Mouse (Mus musculus): ENCODE measurements around the gene Nrde2.

Nrde2 gene

DNA sequence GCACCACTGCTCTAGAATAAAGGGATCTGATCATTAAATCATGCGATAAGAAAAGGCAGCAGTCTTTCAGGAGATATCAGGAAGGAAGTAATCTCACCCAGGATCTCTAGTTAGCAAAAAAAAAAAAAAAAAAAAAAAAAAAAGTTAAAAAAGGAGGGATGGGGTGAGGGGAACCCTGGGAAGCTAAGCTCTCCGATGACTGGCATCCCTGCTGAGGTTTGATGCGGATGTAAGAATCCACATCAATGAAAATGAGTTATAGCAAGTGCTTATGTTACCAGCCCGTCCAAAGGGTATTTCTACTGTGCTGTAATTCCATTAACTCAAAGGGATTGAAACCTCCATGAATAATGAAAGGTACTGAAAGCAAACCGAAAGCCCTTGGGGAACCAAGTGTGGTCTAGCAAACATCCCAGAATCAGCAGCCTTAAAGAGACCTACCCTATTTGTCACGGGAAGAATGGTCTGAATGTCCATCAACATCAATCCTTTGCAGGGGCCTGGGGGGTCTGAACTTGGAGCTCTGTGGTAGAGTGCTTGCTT, 19.5 kb upstream of the Nrde2 start:
- DNase-seq: no peak

DNA sequence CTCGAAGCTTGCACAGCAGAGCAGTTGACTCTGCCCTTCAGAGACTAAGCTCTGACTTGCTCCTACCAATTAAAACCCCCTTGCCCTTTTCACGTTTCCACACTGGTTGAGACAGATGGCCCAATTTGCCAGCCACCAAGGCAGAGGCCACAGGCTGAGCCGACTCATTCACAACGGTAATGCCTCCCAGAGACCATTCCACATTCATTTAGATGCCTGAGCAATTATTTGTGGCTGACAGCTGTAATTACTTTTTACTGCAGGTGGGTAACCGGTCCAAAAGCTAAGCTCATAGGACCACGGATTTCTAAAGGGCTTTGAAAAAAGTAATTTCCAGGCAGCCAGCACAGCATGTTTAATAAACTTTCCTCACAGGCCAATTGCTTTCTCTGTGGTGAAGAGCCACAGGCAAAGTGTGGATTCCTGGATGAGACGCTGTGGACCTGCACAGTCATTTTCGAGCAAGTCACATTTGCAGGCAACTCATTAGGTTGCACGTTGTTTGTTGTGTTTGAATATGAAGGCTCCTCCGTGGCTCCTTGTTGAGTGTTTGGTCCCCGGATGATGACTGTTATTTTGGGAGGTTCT, 17.1 kb upstream of the Nrde2 start:
- DNase-seq: no peak

DNA sequence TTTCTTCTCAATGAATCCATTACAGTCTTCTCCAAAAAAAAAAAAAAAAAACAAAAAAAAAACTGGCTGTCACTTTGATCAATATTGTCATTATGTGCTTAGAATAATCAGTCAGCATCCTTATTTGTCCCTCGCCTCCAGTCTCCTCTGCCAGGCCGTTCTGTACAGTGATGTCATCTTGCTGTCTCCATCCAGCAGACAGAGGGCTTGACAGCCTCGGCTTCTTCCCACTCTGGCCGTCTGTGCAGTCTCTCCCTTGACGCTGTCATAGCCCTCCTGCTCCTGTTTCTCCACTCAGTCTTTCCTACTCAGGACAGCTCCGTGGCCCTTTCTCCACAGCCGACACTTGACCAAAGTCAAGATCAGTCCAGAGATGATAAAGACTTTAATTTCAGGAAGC, 13.0 kb upstream of the Nrde2 start:
- no peak for DNase-seq

GRCm38 (mm10) chr12:100167931-100168871, 8.7 kb upstream of the Nrde2 start:
- peak; percentile 95 for DNase-seq

DNA sequence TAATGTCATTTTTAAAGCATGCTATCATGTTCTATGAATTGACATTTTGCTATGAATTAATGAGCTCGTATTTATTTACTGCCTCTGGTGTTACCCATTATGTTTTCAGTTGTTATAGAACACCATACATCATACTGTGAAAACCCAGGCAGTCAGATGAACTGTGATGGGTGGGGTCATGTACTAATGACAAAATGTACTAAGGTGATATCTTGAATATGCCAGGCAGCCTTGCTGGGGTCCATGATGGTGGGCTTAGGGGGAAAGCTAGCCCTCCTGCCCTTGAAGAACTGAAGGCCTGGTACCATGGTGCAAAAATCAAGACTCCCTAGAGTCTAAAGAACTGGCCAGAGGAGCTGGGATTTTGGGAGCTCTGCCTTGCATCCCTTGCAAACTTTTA, 8.0 kb upstream of the Nrde2 start:
- DNase-seq: no peak

- DNase-seq: no peak
Measured at GRCm38 (mm10) chr12:100166939-100167338, 7.5 kb upstream of the Nrde2 start.

- DNase-seq: no peak
Measured at GRCm38 (mm10) chr12:100166177-100166576, 6.7 kb upstream of the Nrde2 start.

DNA sequence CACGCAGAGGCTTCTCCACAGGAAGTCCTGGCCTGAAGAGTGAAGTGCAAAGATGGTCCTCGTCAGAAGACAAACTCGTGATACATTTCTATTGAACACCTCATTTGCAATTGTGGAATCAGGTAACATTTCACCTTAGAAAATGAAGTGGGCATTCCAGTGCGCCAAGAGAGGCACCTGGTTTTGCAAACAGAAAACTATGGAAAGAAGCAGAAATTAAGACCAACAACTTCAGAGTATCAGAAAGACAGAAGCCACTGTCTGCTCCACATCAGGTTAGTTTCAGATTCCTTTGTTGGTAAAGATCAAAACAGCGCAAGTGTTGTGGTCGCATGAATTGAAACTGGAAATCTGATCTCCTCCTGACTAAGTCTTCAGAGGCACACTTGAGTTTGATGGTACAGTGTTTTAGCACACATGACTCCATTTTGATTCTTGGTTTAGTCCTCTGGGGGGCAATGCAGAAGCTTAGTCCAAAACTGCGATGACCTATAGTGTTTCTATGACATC, 5.6 kb upstream of the Nrde2 start:
- no peak for DNase-seq

DNA sequence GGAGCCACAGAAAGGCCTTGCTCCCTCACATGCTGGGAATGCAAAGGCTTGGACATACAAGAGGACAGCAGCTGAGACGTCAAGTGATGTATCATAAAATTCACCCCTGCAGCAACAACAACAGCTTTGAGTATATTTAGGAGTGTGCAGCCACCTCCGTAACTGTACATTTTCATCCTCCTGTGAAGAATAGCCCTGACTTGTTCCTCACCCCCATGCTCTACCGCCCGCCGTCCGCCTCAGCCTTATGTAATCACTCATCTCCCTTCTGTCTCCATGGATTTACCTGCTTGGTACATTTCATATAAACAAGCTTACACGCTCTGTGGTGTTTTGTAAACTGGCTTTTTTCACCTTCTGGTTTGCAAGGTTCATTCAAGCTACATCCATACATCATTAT, 7.0 kb downstream of the Nrde2 start:
- no peak for DNase-seq

GRCm38 (mm10) chr12:100144269-100144668, 15.2 kb downstream of the Nrde2 start:
- DNase-seq: no peak

- no peak for DNase-seq
Measured at GRCm38 (mm10) chr12:100143737-100144136, 15.7 kb downstream of the Nrde2 start.

- DNase-seq: no peak
Measured at GRCm38 (mm10) chr12:100142848-100143523, 16.5 kb downstream of the Nrde2 start.

DNA sequence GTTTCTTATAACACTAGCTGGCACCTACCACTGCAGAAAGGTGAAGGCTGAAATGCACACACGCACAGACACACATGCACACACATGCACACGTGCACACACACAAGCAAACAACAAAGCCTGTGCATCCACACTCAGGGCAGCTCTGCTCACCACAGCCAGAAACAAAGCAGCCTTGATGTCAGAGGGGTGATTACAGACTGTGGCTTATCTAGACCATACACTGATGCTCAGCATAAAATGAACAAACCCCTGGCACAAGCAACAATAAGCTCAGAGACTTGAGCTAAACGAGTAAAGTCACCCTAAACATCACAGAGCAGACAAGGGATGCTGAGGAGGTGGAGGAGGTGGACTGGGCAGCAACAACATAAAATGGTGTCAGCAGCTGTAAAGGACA, 24.3 kb downstream of the Nrde2 start:
- no peak for DNase-seq

DNA sequence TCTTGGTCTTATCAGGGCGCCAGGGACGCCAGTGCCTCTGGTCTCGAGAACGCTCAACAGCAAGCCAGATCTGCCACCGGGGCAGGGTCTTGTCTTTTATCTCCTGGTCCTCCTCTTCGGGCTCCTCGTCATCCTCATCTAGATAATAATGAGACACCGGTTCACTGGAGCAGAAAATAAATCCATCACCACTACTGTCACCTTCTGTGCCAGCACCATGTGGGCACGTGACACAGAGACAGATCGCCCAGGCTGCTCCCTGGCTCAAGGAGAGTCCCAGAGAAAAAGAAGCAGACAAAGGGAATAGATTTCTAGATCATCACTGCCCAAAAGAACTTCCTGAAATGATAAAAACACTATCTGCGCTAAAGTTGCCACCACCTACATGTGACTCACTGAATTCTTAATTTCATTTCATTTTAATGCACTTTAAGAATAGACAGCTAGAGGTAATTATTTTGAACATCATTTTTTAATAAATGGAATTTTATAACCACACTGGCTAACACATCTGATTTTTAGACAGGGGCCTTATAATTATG, 25.0 kb downstream of the Nrde2 start:
- no peak for DNase-seq

GRCm38 (mm10) chr12:100131655-100132054, 27.8 kb downstream of the Nrde2 start:
- peak; percentile 93 for DNase-seq

GRCm38 (mm10) chr12:100131167-100131566, 28.3 kb downstream of the Nrde2 start:
- peak; percentile 90 for DNase-seq

- no peak for DNase-seq
Measured at GRCm38 (mm10) chr12:100128961-100129360, 30.5 kb downstream of the Nrde2 start.

GRCm38 (mm10) chr12:100128522-100128921, 30.9 kb downstream of the Nrde2 start:
- peak; percentile 92 for DNase-seq

- peak; percentile 94 for DNase-seq
Measured at GRCm38 (mm10) chr12:100127866-100128480, 31.5 kb downstream of the Nrde2 start.

DNA sequence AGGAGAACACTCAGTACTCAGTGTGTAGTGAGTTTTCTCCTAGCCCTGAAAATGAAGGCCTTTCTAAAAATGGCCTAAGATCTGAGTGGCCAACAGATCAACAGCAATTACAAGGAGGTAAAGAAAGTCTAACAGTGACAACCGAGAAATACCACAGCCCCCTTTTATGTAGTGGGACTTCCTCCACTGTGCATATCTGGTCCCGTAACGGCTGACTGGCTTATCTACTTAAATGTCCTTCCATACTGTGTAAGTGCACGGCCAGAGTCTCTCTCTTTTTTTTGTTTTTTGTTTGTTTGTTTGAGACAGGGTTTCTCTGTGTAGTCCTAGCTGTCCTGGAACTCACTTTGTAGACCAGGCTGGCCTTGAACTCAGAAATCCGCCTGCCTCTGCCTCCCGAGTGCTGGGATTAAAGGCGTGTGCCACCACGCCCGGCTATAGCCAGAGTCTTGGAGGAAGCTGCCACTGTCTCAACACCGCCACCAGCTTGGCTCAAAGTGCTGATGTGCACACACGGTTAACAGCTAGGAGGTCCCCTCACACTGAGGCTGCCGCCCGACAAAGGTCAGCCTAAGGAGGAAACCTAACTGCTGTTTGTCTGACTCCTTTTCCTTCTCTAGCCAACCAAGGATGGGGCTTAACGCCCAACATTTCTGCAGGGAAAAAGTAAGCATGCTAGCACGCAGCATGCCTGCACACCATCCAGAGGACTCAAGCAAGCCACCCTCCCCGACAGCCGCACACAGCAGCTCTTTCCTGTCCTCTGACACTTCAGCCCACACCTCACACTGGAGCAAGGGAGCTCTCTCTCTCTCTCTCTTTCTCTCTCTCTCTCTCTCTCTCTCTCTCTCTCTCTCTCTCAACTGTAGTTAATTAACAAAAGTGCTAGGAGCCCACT, 32.2 kb downstream of the Nrde2 start:
- DNase-seq: peak; percentile 90
